Mouse (Mus musculus) heart, postnatal 0 days (tissue): ENCODE measurements at regions not wholly inside any gene's neighbourhood (a gene's known extent, or its start where the extent isn't known, plus 50 kb on each side); places are given as distances from the start of the nearest gene placed in this dataset.

ENCODE experiments used
- CTCF ChIP-seq: IDR thresholded peaks from 2 replicates; pipeline ENCODE4 v1.5.1; 2016; ENCODE audit warnings: antibody characterized with exemption, control low read depth, low read depth
- EP300 ChIP-seq: IDR thresholded peaks from 2 replicates; pipeline ENCODE4 v1.6.1; 2016; ENCODE audit warnings: antibody characterized with exemption, low read depth

- TF ChIP-seq CTCF (no peak), EP300 (no peak)
Observed at GRCm38 (mm10) chr15:62264183-62264582, 1341.4 kb upstream of the A1bg start.
